Mouse (Mus musculus) hindbrain, embryonic 16.5 days (tissue): ENCODE results near the gene Sgo2b. TPM values are rescaled to one million over a fixed set of nuclear protein-coding genes. Genes with fewer than 3 reads are reported as not detected.
"Not testable (repeated sequence)": the region's sequence is repeated elsewhere in the genome, so short reads cannot be mapped to it uniquely, and the experiment has no call there.

Experiments
- ATAC-seq: fragments of 200-750 bp; cut with Nextera tagmentation; 2 replicates; pipeline ENCODE4 v1.8.0; 2017; ENCODE audit warnings: moderate TSS enrichment, moderate library complexity
- H3K27ac ChIP-seq: fragments of 300-500 bp; sonication (generic); 2 replicates; pipeline ENCODE4 v1.5.1; 2014; ENCODE audit warnings: low read depth, mild to moderate bottlenecking, control low read depth, low read length, moderate library complexity
- H3K27me3 ChIP-seq: fragments of 300-500 bp; sonication (generic); replicated peaks from 2 replicates; pipeline ENCODE4 v1.6.1; 2014; ENCODE audit warnings: low read length; ENCODE audit not compliant: control insufficient read depth, insufficient read depth
- H3K36me3 ChIP-seq: fragments of 300-500 bp; sonication (generic); 2 replicates; pipeline ENCODE4 v1.6.1; 2014; ENCODE audit warnings: mild to moderate bottlenecking, low read length, moderate library complexity, mixed read lengths; ENCODE audit not compliant: control insufficient read depth, insufficient read depth
- H3K4me1 ChIP-seq: fragments of 300-500 bp; sonication (generic); 2 replicates; pipeline ENCODE4 v1.6.1; 2014; ENCODE audit warnings: low read depth, low read length; ENCODE audit not compliant: control insufficient read depth, insufficient read depth
- H3K4me2 ChIP-seq: fragments of 300-500 bp; sonication (generic); 2 replicates; pipeline ENCODE4 v1.6.1; 2014; ENCODE audit warnings: mild to moderate bottlenecking, low read length, control low read depth, moderate library complexity
- H3K4me3 ChIP-seq: fragments of 300-500 bp; sonication (generic); 2 replicates; pipeline ENCODE4 v1.5.1; 2014; ENCODE audit warnings: mild to moderate bottlenecking, low read length, control low read depth, moderate library complexity
- H3K9ac ChIP-seq: fragments of 300-500 bp; sonication (generic); 2 replicates; pipeline ENCODE4 v1.6.1; 2014; ENCODE audit warnings: low read depth, mild to moderate bottlenecking, control low read depth, low read length, moderate library complexity
- H3K9me3 ChIP-seq: fragments of 300-500 bp; sonication (generic); 2 replicates; pipeline ENCODE4 v1.6.1; 2014; ENCODE audit warnings: mild to moderate bottlenecking, low read length, moderate library complexity; ENCODE audit not compliant: control insufficient read depth
- WGBS: fragments of 180-500 bp; shearing (Covaris S2); extraction: QIAGEN DNeasy Blood & Tissue Kit; methylation state at CpG from one replicate; pipeline ENCODE4 v1.1.7; 2014; 5-methylcytosine and 5-hydroxymethylcytosine counted together
- polyA plus RNA-seq: library from polyadenylated mRNA; unstranded; fragments of >200 nt; fragmentation: Nextera tagmentation; extraction: Ambion mirVana; gene quantifications from 2 replicates; pipeline ENCODE4 v1.2.1, GENCODE M21; 2015

The Sgo2b gene
- 0.04 and 0.06 TPM in 2 replicates for polyA plus RNA-seq

GRCm38 (mm10) chr8:63951626-63952377 lies at the start of gene Sgo2b:
Gene Sgo2b (minus strand): TSS chr8:63952248.
- H3K4me3 ChIP-seq, result peak within 1 kb of the TSS; percentile 40
- 9% methylated on average over 28 of the region's 30 CpGs for WGBS
- peak; percentile 82 for ATAC-seq

GRCm38 (mm10) chr8:63970612-63971391 lies 18.8 kb upstream of the Sgo2b start:
- not testable (repeated sequence) for H3K36me3 ChIP-seq, H3K4me3 ChIP-seq, H3K4me2 ChIP-seq, H3K9ac ChIP-seq, H3K27me3 ChIP-seq, H3K27ac ChIP-seq, ATAC-seq, H3K9me3 ChIP-seq, H3K4me1 ChIP-seq
- 27% methylated on average over 8 of the region's 9 CpGs for whole genome bisulfite sequencing

More at GRCm38 (mm10) chr8:63951626-63952377, at the start of gene Sgo2b:
- Histone ChIP-seq H3K4me1 (no peaks in the 10 kb centered on the region), H3K9me3 (no peaks in the 10 kb centered on the region), H3K9ac (peak within 1 kb of the TSS; percentile 28; the same call in 1 of the 2 replicates), H3K27ac (no peak within 1 kb of the TSS), H3K4me2 (peak within 1 kb of the TSS; percentile 62), H3K36me3 (no peaks in the 10 kb centered on the region), H3K27me3 (no peaks in the 10 kb centered on the region)

GRCm38 (mm10) chr8:63961032-63961785 lies 9.2 kb upstream of the Sgo2b start:
- no peak overlapping the region for H3K9ac ChIP-seq
- H3K9me3 ChIP-seq, result no peaks in the 10 kb centered on the region
- 87% methylated on average over 3 of the region's 3 CpGs for WGBS
- H3K36me3 ChIP-seq, result no peaks in the 10 kb centered on the region
- H3K27me3 ChIP-seq, result no peaks in the 10 kb centered on the region
- no peak overlapping the region for H3K27ac ChIP-seq
- no peak overlapping the region for H3K4me2 ChIP-seq
- no peak for ATAC-seq
- no peak overlapping the region for H3K4me3 ChIP-seq
- no peaks in the 10 kb centered on the region for H3K4me1 ChIP-seq

- H3K27ac ChIP-seq, ATAC-seq, H3K36me3 ChIP-seq, H3K4me3 ChIP-seq, H3K4me2 ChIP-seq, H3K27me3 ChIP-seq, H3K9ac ChIP-seq, H3K4me1 ChIP-seq, H3K9me3 ChIP-seq: not testable (repeated sequence)
- 85% methylated on average over 4 of the region's 4 CpGs for WGBS
These were observed 1.8 kb upstream of the Sgo2b start for GRCm38 (mm10) chr8:63953802-63954201.

GRCm38 (mm10) chr8:63933171-63933570 lies 18.9 kb downstream of the Sgo2b start:
- no peak for ATAC-seq
- no peaks in the 10 kb centered on the region for H3K27me3 ChIP-seq
- no peak overlapping the region for H3K9ac ChIP-seq
- H3K4me3 ChIP-seq, result no peak overlapping the region
- H3K4me1 ChIP-seq, result no peaks in the 10 kb centered on the region
- 82% methylated on average over 7 of the region's 7 CpGs for WGBS
- H3K36me3 ChIP-seq, result no peaks in the 10 kb centered on the region
- H3K27ac ChIP-seq, result no peak overlapping the region
- no peaks in the 10 kb centered on the region for H3K9me3 ChIP-seq
- H3K4me2 ChIP-seq, result no peak overlapping the region

- Histone ChIP-seq H3K4me3 (no peak overlapping the region), H3K4me2 (no peak overlapping the region), H3K9ac (no peak overlapping the region), H3K9me3 (no peaks in the 10 kb centered on the region), H3K27ac (no peak overlapping the region), H3K4me1 (no peaks in the 10 kb centered on the region), H3K36me3 (no peaks in the 10 kb centered on the region), H3K27me3 (no peaks in the 10 kb centered on the region)
- ATAC-seq, result no peak
- WGBS, result 50% methylated on average over 3 of the region's 3 CpGs
These were observed 22.5 kb downstream of the Sgo2b start for GRCm38 (mm10) chr8:63929301-63930097.

GRCm38 (mm10) chr8:63921257-63921960 lies 30.6 kb downstream of the Sgo2b start:
- WGBS, result 64% methylated on average over 4 of the region's 4 CpGs
- no peaks in the 10 kb centered on the region for H3K36me3 ChIP-seq
- H3K9ac ChIP-seq, result no peak overlapping the region
- no peak overlapping the region for H3K4me2 ChIP-seq
- no peak for ATAC-seq
- no peaks in the 10 kb centered on the region for H3K4me1 ChIP-seq
- H3K9me3 ChIP-seq, result no peaks in the 10 kb centered on the region
- H3K27me3 ChIP-seq, result no peaks in the 10 kb centered on the region
- no peak overlapping the region for H3K4me3 ChIP-seq
- no peak overlapping the region for H3K27ac ChIP-seq

- Histone ChIP-seq H3K4me3 (no peak overlapping the region), H3K27ac (no peak overlapping the region), H3K36me3 (no peaks in the 10 kb centered on the region), H3K9me3 (no peaks in the 10 kb centered on the region), H3K4me1 (no peaks in the 10 kb centered on the region), H3K4me2 (no peak overlapping the region), H3K9ac (no peak overlapping the region), H3K27me3 (no peaks in the 10 kb centered on the region)
- ATAC-seq, result no peak
- 83% methylated on average over 2 of the region's 2 CpGs for WGBS
These were observed 57.0 kb downstream of the Sgo2b start for GRCm38 (mm10) chr8:63895096-63895495.
